Mouse (Mus musculus) embryonic facial prominence, embryonic 12.5 days (tissue): ENCODE results near the gene Rxfp2. TPM values are rescaled to one million over a fixed set of nuclear protein-coding genes. Genes with fewer than 3 reads are reported as not detected.

Source experiments
- ATAC-seq: fragments of 200-750 bp; cut with Nextera tagmentation; 2 replicates; pipeline ENCODE4 v1.8.0; 2017; ENCODE audit not compliant: insufficient number of reproducible peaks, insufficient read depth, low FRiP score, low TSS enrichment
- H3K27ac ChIP-seq: fragments of 300-500 bp; sonication (generic); 2 replicates; pipeline ENCODE4 v1.5.1; 2016; ENCODE audit warnings: mild to moderate bottlenecking
- H3K27me3 ChIP-seq: fragments of 300-500 bp; sonication (generic); 2 replicates; pipeline ENCODE4 v1.6.1; 2016; ENCODE audit warnings: mild to moderate bottlenecking, moderate library complexity
- H3K36me3 ChIP-seq: fragments of 300-500 bp; sonication (generic); 2 replicates; pipeline ENCODE4 v1.6.1; 2016; ENCODE audit warnings: mild to moderate bottlenecking
- H3K4me1 ChIP-seq: fragments of 300-500 bp; sonication (generic); 2 replicates; pipeline ENCODE4 v1.6.1; 2016
- H3K4me2 ChIP-seq: fragments of 300-500 bp; sonication (generic); replicated peaks from 2 replicates; pipeline ENCODE4 v1.6.1; 2016; ENCODE audit warnings: mild to moderate bottlenecking, moderate library complexity
- H3K4me3 ChIP-seq: fragments of 300-500 bp; sonication (generic); 2 replicates; pipeline ENCODE4 v1.5.1; 2016; ENCODE audit warnings: mild to moderate bottlenecking
- H3K9ac ChIP-seq: fragments of 300-500 bp; sonication (generic); 2 replicates; pipeline ENCODE4 v1.6.1; 2016; ENCODE audit warnings: mild to moderate bottlenecking, moderate library complexity
- H3K9me3 ChIP-seq: fragments of 300-500 bp; sonication (generic); 2 replicates; pipeline ENCODE4 v1.6.1; 2016; ENCODE audit warnings: mild to moderate bottlenecking, moderate library complexity
- WGBS: fragments of 180-500 bp; shearing (Covaris S2); methylation state at CpG from one replicate; pipeline ENCODE4 v1.1.7; 2016; 5-methylcytosine and 5-hydroxymethylcytosine counted together
- polyA plus RNA-seq: library from polyadenylated mRNA; unstranded; fragments of >200 nt; fragmentation: Nextera tagmentation; extraction: Ambion mirVana; gene quantifications from 2 replicates; pipeline ENCODE4 v1.2.1, GENCODE M21; 2016

Gene Rxfp2
- polyA plus RNA-seq, 1 experiment from 2014 or later, result 0.41 TPM

GRCm38 (mm10) chr5:150131166-150131565 lies 112.7 kb downstream of the Rxfp2 start:
- ATAC-seq, result no peak
- Histone ChIP-seq H3K27me3 (no peaks in the 10 kb centered on the region), H3K4me2 (no peak overlapping the region), H3K27ac (no peak overlapping the region), H3K4me1 (no peaks in the 10 kb centered on the region), H3K9ac (no peak overlapping the region), H3K9me3 (no peaks in the 10 kb centered on the region), H3K36me3 (no peaks in the 10 kb centered on the region), H3K4me3 (no peak overlapping the region)
- WGBS, result 92% methylated on average over 7 of the region's 7 CpGs

Other genes starting within 250 kb of the Rxfp2 start
- gene Fry, start 100.0 kb downstream of the Rxfp2 start, polyA plus RNA-seq, result 10.2 and 12.7 TPM in 2 replicates